Mouse (Mus musculus): Measurements from ENCODE around the gene Gse1. TPM values are rescaled to one million over a fixed set of nuclear protein-coding genes. Genes with fewer than 3 reads are reported as not detected.

The Gse1 gene
- polyA plus RNA-seq, 1 experiment from 2014 or later = 9.6 TPM

- ATAC-seq (ENCODE audit: borderline replicate concordance, extremely low read depth, low FRiP score, low TSS enrichment) = no peak
- Histone ChIP-seq H3K4me3 (no peak overlapping the region), H3K27ac (0 out of 2 replicates have a peak overlapping the region, but pooled peaks have one; percentile 5), H3K9ac (no peak overlapping the region), H3K4me2 (no peak overlapping the region), H3K27me3 (no peaks in the 10 kb centered on the region), H3K4me1 (peaks cover 86% of the 10 kb centered on the region), H3K9me3 (no peaks in the 10 kb centered on the region), H3K36me3 (no peaks in the 10 kb centered on the region)
- 53% methylated on average over 11 of the region's 11 CpGs for WGBS
Measured at GRCm38 (mm10) chr8:120517666-120518410, 289.6 kb downstream of the Gse1 start.

GRCm38 (mm10) chr8:120518736-120519534 is 290.7 kb downstream of the Gse1 start:
- H3K4me3 ChIP-seq = no peak overlapping the region
- H3K27ac ChIP-seq = no peak overlapping the region
- no peaks in the 10 kb centered on the region for H3K27me3 ChIP-seq
- no peak; the same call in 1 of the 2 replicates for ATAC-seq (ENCODE audit: borderline replicate concordance, extremely low read depth, low FRiP score, low TSS enrichment)
- no peak overlapping the region for H3K9ac ChIP-seq
- H3K36me3 ChIP-seq = no peaks in the 10 kb centered on the region
- H3K4me1 ChIP-seq = peaks cover 83% of the 10 kb centered on the region
- no peak overlapping the region for H3K4me2 ChIP-seq
- 66% methylated on average over 14 of the region's 14 CpGs for WGBS
- no peaks in the 10 kb centered on the region for H3K9me3 ChIP-seq

- Histone ChIP-seq H3K27me3 (no peaks in the 10 kb centered on the region), H3K36me3 (no peaks in the 10 kb centered on the region), H3K4me3 (no peak overlapping the region), H3K27ac (peak overlapping the region; percentile 35; the same call in 1 of the 2 replicates), H3K9me3 (no peaks in the 10 kb centered on the region), H3K4me2 (no peak overlapping the region), H3K9ac (no peak overlapping the region), H3K4me1 (peaks cover 80% of the 10 kb centered on the region)
- 57% methylated on average over 15 of the region's 15 CpGs for WGBS
- no peak for ATAC-seq (ENCODE audit: borderline replicate concordance, extremely low read depth, low FRiP score, low TSS enrichment)
Measured at GRCm38 (mm10) chr8:120520287-120520686, 292.0 kb downstream of the Gse1 start.

GRCm38 (mm10) chr8:120520707-120521590 is 292.7 kb downstream of the Gse1 start:
- Histone ChIP-seq H3K9me3 (no peaks in the 10 kb centered on the region), H3K4me2 (no peak overlapping the region), H3K36me3 (no peaks in the 10 kb centered on the region), H3K27ac (peak overlapping the region; percentile 35; the same call in 1 of the 2 replicates), H3K4me3 (no peak overlapping the region), H3K9ac (no peak overlapping the region), H3K4me1 (peaks cover 80% of the 10 kb centered on the region), H3K27me3 (no peaks in the 10 kb centered on the region)
- peak; percentile 41; the same call in 1 of the 2 replicates for ATAC-seq (ENCODE audit: borderline replicate concordance, extremely low read depth, low FRiP score, low TSS enrichment)
- 21% methylated on average over 20 of the region's 20 CpGs for WGBS

- Histone ChIP-seq H3K9me3 (no peaks in the 10 kb centered on the region), H3K4me2 (no peak overlapping the region), H3K9ac (no peak overlapping the region), H3K4me1 (peaks cover 80% of the 10 kb centered on the region), H3K36me3 (no peaks in the 10 kb centered on the region), H3K27me3 (no peaks in the 10 kb centered on the region), H3K4me3 (no peak overlapping the region), H3K27ac (no peak overlapping the region)
- no peak for ATAC-seq (ENCODE audit: borderline replicate concordance, extremely low read depth, low FRiP score, low TSS enrichment)
- WGBS = 74% methylated on average over 7 of the region's 7 CpGs
Measured at GRCm38 (mm10) chr8:120521591-120521965, 293.3 kb downstream of the Gse1 start.

- Histone ChIP-seq H3K4me3 (no peak overlapping the region), H3K27me3 (no peaks in the 10 kb centered on the region), H3K4me2 (no peak overlapping the region), H3K27ac (no peak overlapping the region), H3K9me3 (no peaks in the 10 kb centered on the region), H3K9ac (no peak overlapping the region), H3K36me3 (no peaks in the 10 kb centered on the region), H3K4me1 (peaks cover 79% of the 10 kb centered on the region)
- WGBS = 62% methylated on average over 7 of the region's 7 CpGs
- no peak for ATAC-seq (ENCODE audit: borderline replicate concordance, extremely low read depth, low FRiP score, low TSS enrichment)
Measured at GRCm38 (mm10) chr8:120523641-120524040, 295.4 kb downstream of the Gse1 start.

GRCm38 (mm10) chr8:120525135-120525534 is 296.9 kb downstream of the Gse1 start:
- no peak overlapping the region for H3K27ac ChIP-seq
- peaks cover 72% of the 10 kb centered on the region for H3K4me1 ChIP-seq
- no peak overlapping the region for H3K4me3 ChIP-seq
- H3K27me3 ChIP-seq = no peaks in the 10 kb centered on the region
- ATAC-seq (ENCODE audit: borderline replicate concordance, extremely low read depth, low FRiP score, low TSS enrichment) = no peak
- H3K4me2 ChIP-seq = no peak overlapping the region
- no peaks in the 10 kb centered on the region for H3K36me3 ChIP-seq
- H3K9me3 ChIP-seq = no peaks in the 10 kb centered on the region
- H3K9ac ChIP-seq = no peak overlapping the region
- WGBS = 75% methylated on average over 1 of the region's 1 CpGs

- ATAC-seq (ENCODE audit: borderline replicate concordance, extremely low read depth, low FRiP score, low TSS enrichment) = no peak
- Histone ChIP-seq H3K4me1 (peaks cover 65% of the 10 kb centered on the region), H3K9me3 (no peaks in the 10 kb centered on the region), H3K4me3 (no peak overlapping the region), H3K9ac (no peak overlapping the region), H3K27ac (no peak overlapping the region), H3K27me3 (no peaks in the 10 kb centered on the region), H3K36me3 (no peaks in the 10 kb centered on the region), H3K4me2 (no peak overlapping the region)
- WGBS = 30% methylated on average over 6 of the region's 6 CpGs
Measured at GRCm38 (mm10) chr8:120525832-120526231, 297.6 kb downstream of the Gse1 start.

GRCm38 (mm10) chr8:120526577-120526976 is 298.3 kb downstream of the Gse1 start:
- Histone ChIP-seq H3K9me3 (no peaks in the 10 kb centered on the region), H3K4me1 (peaks cover 63% of the 10 kb centered on the region), H3K27me3 (no peaks in the 10 kb centered on the region), H3K36me3 (no peaks in the 10 kb centered on the region), H3K4me2 (no peak overlapping the region), H3K4me3 (no peak overlapping the region), H3K9ac (no peak overlapping the region), H3K27ac (no peak overlapping the region)
- WGBS = 37% methylated on average over 4 of the region's 4 CpGs
- no peak for ATAC-seq (ENCODE audit: borderline replicate concordance, extremely low read depth, low FRiP score, low TSS enrichment)

- H3K36me3 ChIP-seq = no peaks in the 10 kb centered on the region
- H3K9ac ChIP-seq = no peak overlapping the region
- H3K4me2 ChIP-seq = no peak overlapping the region
- H3K27ac ChIP-seq = no peak overlapping the region
- H3K9me3 ChIP-seq = no peaks in the 10 kb centered on the region
- WGBS = 36% methylated on average over 3 of the region's 3 CpGs
- no peaks in the 10 kb centered on the region for H3K27me3 ChIP-seq
- H3K4me3 ChIP-seq = no peak overlapping the region
- ATAC-seq (ENCODE audit: borderline replicate concordance, extremely low read depth, low FRiP score, low TSS enrichment) = peak; percentile 24; the same call in 1 of the 2 replicates
- H3K4me1 ChIP-seq = peaks cover 74% of the 10 kb centered on the region
Measured at GRCm38 (mm10) chr8:120528332-120528731, 300.1 kb downstream of the Gse1 start.

- 41% methylated on average over 7 of the region's 7 CpGs for WGBS
- Histone ChIP-seq H3K4me2 (no peak overlapping the region), H3K36me3 (no peaks in the 10 kb centered on the region), H3K4me3 (no peak overlapping the region), H3K4me1 (peaks cover 78% of the 10 kb centered on the region), H3K27me3 (no peaks in the 10 kb centered on the region), H3K9me3 (no peaks in the 10 kb centered on the region), H3K27ac (no peak overlapping the region), H3K9ac (no peak overlapping the region)
- no peak for ATAC-seq (ENCODE audit: borderline replicate concordance, extremely low read depth, low FRiP score, low TSS enrichment)
Measured at GRCm38 (mm10) chr8:120529226-120529625, 301.0 kb downstream of the Gse1 start.

Measured in lung, embryonic 15.5 days (tissue).